Mouse (Mus musculus) urinary bladder, postnatal 36 days (tissue): Measurements from ENCODE around the gene Nfia.

Source experiments
- DNase-seq, 2 experiments: peaks; one replicate each; pipeline ENCODE4 v3.0.0; 2022; ENCODE audit warnings: low spot score in 2 of 2, mixed read lengths in 1 of 2

The Nfia gene

GRCm38 (mm10) chr4:97816001-97816400, 43.5 kb downstream of the Nfia start:
- DNase-seq = no peak

GRCm38 (mm10) chr4:97816753-97817152, 44.2 kb downstream of the Nfia start:
- DNase-seq = no peak

GRCm38 (mm10) chr4:97817741-97818140, 45.2 kb downstream of the Nfia start:
- no peak for DNase-seq

GRCm38 (mm10) chr4:97818498-97818897, 46.0 kb downstream of the Nfia start:
- DNase-seq = no peak

- DNase-seq = no peak
Observed at GRCm38 (mm10) chr4:97819101-97819500, 46.6 kb downstream of the Nfia start.

- no peak for DNase-seq
Observed at GRCm38 (mm10) chr4:97820474-97821259, 48.1 kb downstream of the Nfia start.

- no peak for DNase-seq
Observed at GRCm38 (mm10) chr4:97821556-97822251, 49.2 kb downstream of the Nfia start.

GRCm38 (mm10) chr4:97823512-97823911, 51.0 kb downstream of the Nfia start:
- no peak for DNase-seq

- no peak for DNase-seq
Observed at GRCm38 (mm10) chr4:97824451-97824850, 51.9 kb downstream of the Nfia start.

GRCm38 (mm10) chr4:97825432-97825831, 52.9 kb downstream of the Nfia start:
- no peak for DNase-seq

GRCm38 (mm10) chr4:97825841-97826240, 53.3 kb downstream of the Nfia start:
- DNase-seq = no peak

- no peak for DNase-seq
Observed at GRCm38 (mm10) chr4:97827115-97827514, 54.6 kb downstream of the Nfia start.

GRCm38 (mm10) chr4:97828579-97828978, 56.0 kb downstream of the Nfia start:
- no peak for DNase-seq

GRCm38 (mm10) chr4:97829336-97830050, 57.0 kb downstream of the Nfia start:
- no peak for DNase-seq

- DNase-seq = no peak
Observed at GRCm38 (mm10) chr4:97830051-97830853, 57.7 kb downstream of the Nfia start.

- no peak for DNase-seq
Observed at GRCm38 (mm10) chr4:97830935-97831608, 58.5 kb downstream of the Nfia start.

- no peak for DNase-seq
Observed at GRCm38 (mm10) chr4:97831611-97832278, 59.2 kb downstream of the Nfia start.

GRCm38 (mm10) chr4:97832279-97832640, 59.7 kb downstream of the Nfia start:
- DNase-seq = no peak

- no peak for DNase-seq
Observed at GRCm38 (mm10) chr4:97836812-97837211, 64.3 kb downstream of the Nfia start.

GRCm38 (mm10) chr4:97837724-97838123, 65.2 kb downstream of the Nfia start:
- no peak for DNase-seq

GRCm38 (mm10) chr4:97838651-97839050, 66.1 kb downstream of the Nfia start:
- no peak for DNase-seq
